Comparison of ENCODE assay signal across 9 mouse cellular contexts in genomic region chr14:52021138-52021529, GRCm38 (mm10). TPM values are rescaled to one million over a fixed set of nuclear protein-coding genes. Genes with fewer than 3 reads are reported as not detected.
DNase-seq lines count a peak whose midpoint lies in the region; ATAC-seq and TF ChIP-seq lines count a peak whose summit lies in the region.
"Had no signal": no experiment of that assay in that cellular context is flagged by ENCODE, and none has a peak within 500 bp of the region (broad histone marks: within the 10 kb centered on the region; RNA-seq: fewer than 3 reads in every experiment).

No protein-coding gene starts in this region.

- TF ChIP-seq EP300 in MEL (IDR thresholded peaks at IDR 0.05; ENCODE audit: low read depth in 1 of 2, low read length in 2 of 2): no peak

- 79% methylated on average over 4 of the region's 4 CpGs for WGBS in heart, embryonic 13.5 days
- 71% methylated on average over 4 of the region's 4 CpGs for WGBS in hindbrain, embryonic 12.5 days
- 81% methylated on average over 4 of the region's 4 CpGs for WGBS in midbrain, embryonic 10.5 days

- H3K9ac ChIP-seq in heart, embryonic 13.5 days: peak overlapping the region; percentile 96
- peak overlapping the region; percentile 88 for H3K9ac ChIP-seq in MEL (ENCODE audit: control insufficient read depth, low read depth, low read length, poor library complexity, severe bottlenecking)
- H3K9ac ChIP-seq in hindbrain, embryonic 12.5 days: no peak overlapping the region

- TF ChIP-seq CTCF in MEL (IDR thresholded peaks at IDR 0.05 in 2 of 3, conservative IDR thresholded peaks at IDR 0.05 in 1 of 3; ENCODE audit: control insufficient read depth in 1 of 3, insufficient read depth in 1 of 3, low read depth in 2 of 3, low read length in 3 of 3, poor library complexity in 1 of 3, severe bottlenecking in 1 of 3): no peak

- TF ChIP-seq POLR2A in MEL (IDR thresholded peaks at IDR 0.05; ENCODE audit: control insufficient read depth in 1 of 2, insufficient read depth in 1 of 2, low read depth in 1 of 2, low read length in 2 of 2, poor library complexity in 1 of 2): no peak

- peak overlapping the region; percentile 78 for H3K4me2 ChIP-seq in heart, embryonic 13.5 days
- peak overlapping the region; percentile 70 for H3K4me2 ChIP-seq in hindbrain, embryonic 12.5 days (replicated peaks)

- H3K27ac ChIP-seq in heart, embryonic 13.5 days (replicated peaks): peak overlapping the region; percentile 100
- peak overlapping the region; percentile 94 for H3K27ac ChIP-seq in MEL (ENCODE audit: control insufficient read depth, low read depth, low read length)
- H3K27ac ChIP-seq in hindbrain, embryonic 12.5 days: peak overlapping the region; percentile 98; the same call in 1 of the 2 replicates
- H3K27ac ChIP-seq in midbrain, embryonic 10.5 days (replicated peaks): peak overlapping the region; percentile 98

- H3K4me3 ChIP-seq in heart, embryonic 13.5 days: peak overlapping the region; percentile 67
- H3K4me3 ChIP-seq in MEL (ENCODE audit: control insufficient read depth in 1 of 2, insufficient read depth in 1 of 2, low read depth in 2 of 2, low read length in 2 of 2): peak overlapping the region; percentile 6 to 32
- H3K4me3 ChIP-seq in hindbrain, embryonic 12.5 days: no peak overlapping the region
- peak overlapping the region; percentile 59 for H3K4me3 ChIP-seq in midbrain, embryonic 10.5 days

- H3K27me3 ChIP-seq in heart, embryonic 13.5 days (replicated peaks): no peaks in the 10 kb centered on the region
- H3K27me3 ChIP-seq in MEL (ENCODE audit: control insufficient read depth in 1 of 2, insufficient read depth in 2 of 2, low read length in 2 of 2): no peaks in the 10 kb centered on the region
- H3K27me3 ChIP-seq in hindbrain, embryonic 12.5 days: no peaks in the 10 kb centered on the region
- H3K27me3 ChIP-seq in midbrain, embryonic 10.5 days (ENCODE audit: low read depth, poor library complexity, severe bottlenecking): no peaks in the 10 kb centered on the region

- no peaks in the 10 kb centered on the region for H3K36me3 ChIP-seq in heart, embryonic 13.5 days
- H3K36me3 ChIP-seq in MEL (ENCODE audit: control insufficient read depth in 1 of 2, insufficient read depth in 2 of 2, low read length in 2 of 2): peaks cover 0 to 30% of the 10 kb centered on the region in 2 experiments; a peak in 2 of 4 replicates
- no peaks in the 10 kb centered on the region for H3K36me3 ChIP-seq in hindbrain, embryonic 12.5 days
- peaks cover 4% of the 10 kb centered on the region; the same call in 1 of the 2 replicates for H3K36me3 ChIP-seq in midbrain, embryonic 10.5 days

- no peaks in the 10 kb centered on the region for H3K9me3 ChIP-seq in heart, embryonic 13.5 days
- no peaks in the 10 kb centered on the region for H3K9me3 ChIP-seq in MEL (replicated peaks; ENCODE audit: insufficient read depth, low read length)
- no peaks in the 10 kb centered on the region for H3K9me3 ChIP-seq in hindbrain, embryonic 12.5 days (replicated peaks)
- H3K9me3 ChIP-seq in midbrain, embryonic 10.5 days (replicated peaks): no peaks in the 10 kb centered on the region

- TF ChIP-seq RAD21 in MEL (IDR thresholded peaks at IDR 0.05; ENCODE audit: low read depth, low read length): no peak

- DNase-seq in heart, adult 9 months (ENCODE audit: low spot score in 2 of 2): no peak
- DNase-seq in MEL (ENCODE audit: low read depth, low spot score): peak; percentile 71
- no peak for DNase-seq in midbrain, embryonic 10.5 days (ENCODE audit: low spot score)
- DNase-seq in retina, postnatal 1 day: no peak
- no peak for DNase-seq in adrenal gland, postnatal 4 days (ENCODE audit: low spot score in 2 of 2)
- DNase-seq in spleen, postnatal 36 days (ENCODE audit: low spot score in 2 of 2): no peak

- ATAC-seq in heart, embryonic 13.5 days (ENCODE audit: extremely low read depth, insufficient number of reproducible peaks, low FRiP score, low TSS enrichment): no peak
- ATAC-seq in hindbrain, embryonic 12.5 days (ENCODE audit: low FRiP score): no peak

- H3K4me1 ChIP-seq in heart, embryonic 13.5 days: peaks cover 57% of the 10 kb centered on the region
- peaks cover 9 to 37% of the 10 kb centered on the region in 2 experiments for H3K4me1 ChIP-seq in MEL (ENCODE audit: control insufficient read depth in 1 of 2, insufficient read depth in 2 of 2, low read length in 2 of 2)
- peaks cover 36% of the 10 kb centered on the region for H3K4me1 ChIP-seq in hindbrain, embryonic 12.5 days
- H3K4me1 ChIP-seq in midbrain, embryonic 10.5 days: peaks cover 72% of the 10 kb centered on the region

- H3K79me2 ChIP-seq in MEL (ENCODE audit: control insufficient read depth, insufficient read depth, low read length, poor library complexity): peaks cover 14% of the 10 kb centered on the region

TF ChIP-seq in MEL, 35 proteins besides CTCF, POLR2A, EP300 and RAD21:
- TF ChIP-seq TCF12 (IDR thresholded peaks at IDR 0.05; ENCODE audit: low read depth, low read length) (0 out of 2 replicates have a peak, but pooled peaks have one; percentile 7), ETS1 (IDR thresholded peaks at IDR 0.05; ENCODE audit: low read depth, low read length) (0 out of 2 replicates have a peak, but pooled peaks have one; percentile 12), ZMIZ1 (IDR thresholded peaks at IDR 0.05; ENCODE audit: low read depth, low read length) (0 out of 2 replicates have a peak, but pooled peaks have one; percentile 17), KAT2A (conservative IDR thresholded peaks at IDR 0.05; ENCODE audit: low read depth, low read length) (no peak), ZC3H11A (IDR thresholded peaks at IDR 0.05; ENCODE audit: low read depth, low read length) (no peak), HCFC1 (IDR thresholded peaks at IDR 0.05; ENCODE audit: low read depth, low read length) (no peak), CHD1 (IDR thresholded peaks at IDR 0.05; ENCODE audit: low read depth, low read length) (0 out of 2 replicates have a peak, but pooled peaks have one; percentile 13), MAX (IDR thresholded peaks at IDR 0.05; ENCODE audit: low read length) (peak; percentile 50; the same call in 1 of the 2 replicates), MYC (IDR thresholded peaks at IDR 0.05; ENCODE audit: low read depth, low read length) (peak; percentile 75), ZKSCAN1 (IDR thresholded peaks at IDR 0.05; ENCODE audit: low read depth, low read length) (no peak), BHLHE40 (IDR thresholded peaks at IDR 0.05; ENCODE audit: borderline replicate concordance, low read depth, low read length) (peak; percentile 87)

RNA-seq across cellular contexts. Expression of gene Zfp219, which starts 0.6 kb away (rescaled TPM):
- polyA plus RNA-seq in heart, embryonic 13.5 days (2015; fragmentation: Nextera tagmentation; extraction: Ambion mirVana): 14.5 and 15.6 TPM in 2 replicates
- total RNA-seq in MEL (2012; rRNA removed): 32.1 and 36.3 TPM in 2 replicates
- 10 to 100 TPM in 1 of 2 experiments, not detected in 1; 46.9 TPM for polyA plus RNA-seq in MEL (2012; ENCODE audit: insufficient read depth in 1 of 2, insufficient read length in 2 of 2, low read depth in 1 of 2, low replicate concordance in 2 of 2, missing spikeins in 1 of 2)
- polyA plus RNA-seq in hindbrain, embryonic 12.5 days (2016; fragmentation: Nextera tagmentation; extraction: Ambion mirVana): 64.4 and 71.7 TPM in 2 replicates
- polyA plus RNA-seq in midbrain, embryonic 10.5 days (2016; fragmentation: Nextera tagmentation; extraction: Ambion mirVana): 89.4 and 96.6 TPM in 2 replicates
- total RNA-seq in adrenal gland, postnatal 4 days (2021): 10 to 100 TPM; 84.4 to 84.6 TPM

RNA-seq across cellular contexts. Expression of gene Tmem253, which starts 5.7 kb away (rescaled TPM):
- polyA plus RNA-seq in heart, embryonic 13.5 days (2015; fragmentation: Nextera tagmentation; extraction: Ambion mirVana): 0.43 and 1.1 TPM in 2 replicates
- 0.39 and 0.46 TPM in 2 replicates for total RNA-seq in MEL (2012; rRNA removed)
- polyA plus RNA-seq in MEL (2012; ENCODE audit: insufficient read depth in 1 of 2, insufficient read length in 2 of 2, low read depth in 1 of 2, low replicate concordance in 2 of 2, missing spikeins in 1 of 2): 1 to 10 TPM in 1 of 2 experiments, not detected in 1; 3.6 TPM
- polyA plus RNA-seq in hindbrain, embryonic 12.5 days (2016; fragmentation: Nextera tagmentation; extraction: Ambion mirVana): 0.59 and 1.6 TPM in 2 replicates
- 0.67 and 1.2 TPM in 2 replicates for polyA plus RNA-seq in midbrain, embryonic 10.5 days (2016; fragmentation: Nextera tagmentation; extraction: Ambion mirVana)
- 1 to 10 TPM; 1.6 to 3.6 TPM for total RNA-seq in adrenal gland, postnatal 4 days (2021)
- total RNA-seq: common myeloid progenitor, adult 5-6 weeks had no signal

RNA-seq across cellular contexts. Expression of gene Olfr221, which starts 21.1 kb away (rescaled TPM):
- not detected in 2 replicates for polyA plus RNA-seq in heart, embryonic 13.5 days (2015; fragmentation: Nextera tagmentation; extraction: Ambion mirVana)
- not detected in 2 replicates for total RNA-seq in MEL (2012; rRNA removed)
- polyA plus RNA-seq in MEL (2012; ENCODE audit: insufficient read depth in 1 of 2, insufficient read length in 2 of 2, low read depth in 1 of 2, low replicate concordance in 2 of 2, missing spikeins in 1 of 2): not detected
- not detected in 2 replicates for polyA plus RNA-seq in hindbrain, embryonic 12.5 days (2016; fragmentation: Nextera tagmentation; extraction: Ambion mirVana)
- polyA plus RNA-seq in midbrain, embryonic 10.5 days (2016; fragmentation: Nextera tagmentation; extraction: Ambion mirVana): not detected in 2 replicates
- not detected for total RNA-seq in adrenal gland, postnatal 4 days (2021)
- total RNA-seq: common myeloid progenitor, adult 5-6 weeks had no signal

RNA-seq across cellular contexts. Expression of gene Arhgef40, which starts 36.6 kb away (rescaled TPM):
- polyA plus RNA-seq in heart, embryonic 13.5 days (2015; fragmentation: Nextera tagmentation; extraction: Ambion mirVana): 63.9 and 69.5 TPM in 2 replicates
- total RNA-seq in MEL (2012; rRNA removed): 6.4 and 9.9 TPM in 2 replicates
- 100 to 1,000 TPM in 1 of 2 experiments, 10 to 100 TPM in 1; 37.5 to 150 TPM for polyA plus RNA-seq in MEL (2012; ENCODE audit: insufficient read depth in 1 of 2, insufficient read length in 2 of 2, low read depth in 1 of 2, low replicate concordance in 2 of 2, missing spikeins in 1 of 2)
- polyA plus RNA-seq in hindbrain, embryonic 12.5 days (2016; fragmentation: Nextera tagmentation; extraction: Ambion mirVana): 126 and 133 TPM in 2 replicates
- polyA plus RNA-seq in midbrain, embryonic 10.5 days (2016; fragmentation: Nextera tagmentation; extraction: Ambion mirVana): 85.4 and 99.8 TPM in 2 replicates
- total RNA-seq in adrenal gland, postnatal 4 days (2021): 100 to 1,000 TPM; 102 to 110 TPM
